Mouse (Mus musculus) myocyte (in vitro differentiated cells): ENCODE data around the gene Usp37.

ENCODE experiments used
- E2F4 ChIP-seq: IDR thresholded peaks from one replicate; pipeline ENCODE4 v1.6.1; 2011; ENCODE audit warnings: mild to moderate bottlenecking, control low read depth, moderate library complexity; ENCODE audit not compliant: insufficient read depth
- MAX ChIP-seq: IDR thresholded peaks from one replicate; pipeline ENCODE4 v1.6.1; 2011; ENCODE audit warnings: low read depth, mild to moderate bottlenecking, control low read depth
- MYOD1 ChIP-seq, 3 experiments: IDR thresholded peaks; one replicate each; pipeline ENCODE4 v1.6.1; 2011; ENCODE audit warnings: control low read depth in 2 of 3, low read depth in 2 of 3, mild to moderate bottlenecking in 2 of 3, moderate library complexity in 1 of 3; ENCODE audit not compliant: insufficient read length in 2 of 3, control insufficient read depth in 1 of 3
- MYOG ChIP-seq, 3 experiments: IDR thresholded peaks; one replicate each; pipeline ENCODE4 v1.6.1; 2011; ENCODE audit warnings: control low read depth in 2 of 3, low read depth in 2 of 3, mild to moderate bottlenecking in 2 of 3; ENCODE audit not compliant: insufficient read length in 2 of 3, control insufficient read depth in 1 of 3, insufficient read depth in 1 of 3
- POLR2A ChIP-seq: IDR thresholded peaks from one replicate; pipeline ENCODE4 v1.6.1; 2011; ENCODE audit warnings: low read depth, mild to moderate bottlenecking, control low read depth, moderate library complexity; ENCODE audit not compliant: insufficient read length
- POLR2AphosphoS2 ChIP-seq: IDR thresholded peaks from one replicate; pipeline ENCODE4 v1.6.1; 2011; ENCODE audit warnings: low read depth, control low read depth; ENCODE audit not compliant: insufficient read length
- TCF12 ChIP-seq: IDR thresholded peaks from one replicate; pipeline ENCODE4 v1.6.1; 2011; ENCODE audit warnings: mild to moderate bottlenecking, control low read depth; ENCODE audit not compliant: poor library complexity, insufficient read depth, severe bottlenecking
- TCF3 ChIP-seq: IDR thresholded peaks from one replicate; pipeline ENCODE4 v1.6.1; 2011; ENCODE audit warnings: low read depth, control low read depth; ENCODE audit not compliant: insufficient read length

- TF ChIP-seq POLR2A (no peak), E2F4 (no peak), TCF12 (no peak), POLR2AphosphoS2 (no peak), MAX (no peak), MYOG (IDR thresholded peaks at IDR 0.05; ENCODE audit: control insufficient read depth in 1 of 3, insufficient read depth in 1 of 3, insufficient read length in 2 of 3, low read depth in 2 of 3) (no peak), TCF3 (no peak), MYOD1 (IDR thresholded peaks at IDR 0.05; ENCODE audit: control insufficient read depth in 1 of 3, insufficient read length in 2 of 3, low read depth in 2 of 3) (no peak)
Measured at GRCm38 (mm10) chr1:74565834-74566233, 21.8 kb upstream of the Usp37 start.
